Mouse (Mus musculus) lung, adult 2 months (tissue): Measurements from ENCODE around the gene Vmn2r85. TPM values are rescaled to one million over a fixed set of nuclear protein-coding genes. Genes with fewer than 3 reads are reported as not detected.
"Not testable (repeated sequence)": the region's sequence is repeated elsewhere in the genome, so short reads cannot be mapped to it uniquely, and the experiment has no call there.

Experiments
- DNase-seq: peaks from one replicate; pipeline ENCODE4 v3.0.0; 2022
- H3K4me1 ChIP-seq: fragments of 200-500 bp; 2 replicates; pipeline ENCODE4 v1.6.1; 2011; ENCODE audit warnings: low read length; ENCODE audit not compliant: control insufficient read depth, insufficient read depth
- H3K4me3 ChIP-seq: fragments of 200-500 bp; replicated peaks from 2 replicates; pipeline ENCODE3; 2011; ENCODE audit warnings: low read depth, mild to moderate bottlenecking, control low read depth, low read length; ENCODE audit errors: extremely low read depth
- CTCF ChIP-seq: fragments of 200-500 bp; IDR thresholded peaks from 2 replicates; pipeline ENCODE4 v1.5.1; 2011; ENCODE audit warnings: mild to moderate bottlenecking, low read length, control low read depth; ENCODE audit not compliant: insufficient read depth
- POLR2A ChIP-seq: fragments of 200-500 bp; IDR thresholded peaks from 2 replicates; pipeline ENCODE4 v1.6.1; 2011; ENCODE audit warnings: low read depth, mild to moderate bottlenecking, control low read depth, low read length, borderline replicate concordance; ENCODE audit errors: extremely low read depth
- WGBS: fragments of 180-500 bp; shearing (Covaris S2); methylation state at CpG from one replicate; pipeline ENCODE4 v1.1.7; 2018; 5-methylcytosine and 5-hydroxymethylcytosine counted together
- polyA plus RNA-seq: library from polyadenylated mRNA; depleted of rRNA; stranded (reverse); fragments of >200 nt; gene quantifications from 2 replicates; pipeline ENCODE4 v1.2.3, GENCODE M21; 2012; rRNA removed

Vmn2r85 gene
- not detected in 2 replicates for polyA plus RNA-seq

- H3K4me1 ChIP-seq, DNase-seq, H3K4me3 ChIP-seq: not testable (repeated sequence)
These were observed at the start of gene Vmn2r85 for GRCm38 (mm10) chr10:130429603-130430002. Gene Vmn2r85, minus strand, starts transcription at chr10:130429703.

- WGBS, result 3% methylated on average over 36 of the region's 36 CpGs
- TF ChIP-seq POLR2A (no peak), CTCF (no peak)
- no peak for DNase-seq
- Histone ChIP-seq H3K4me3 (no peak overlapping the region), H3K4me1 (no peaks in the 10 kb centered on the region)
These were observed 40.8 kb upstream of the Vmn2r85 start for GRCm38 (mm10) chr10:130470311-130470760.

GRCm38 (mm10) chr10:130455950-130456349 lies 26.4 kb upstream of the Vmn2r85 start, which contains the start of gene Vmn2r86:
Gene Vmn2r86, minus strand, starts transcription at chr10:130456050.
- H3K4me3 ChIP-seq, DNase-seq: not testable (repeated sequence)
- 94% methylated on average over 1 of the region's 1 CpGs for WGBS

GRCm38 (mm10) chr10:130444776-130445175 lies 15.3 kb upstream of the Vmn2r85 start:
- H3K4me1 ChIP-seq, result no peaks in the 10 kb centered on the region
- WGBS, result 86% methylated on average over 21 of the region's 21 CpGs
- TF ChIP-seq CTCF, result no peak
- TF ChIP-seq POLR2A, result no peak
- no peak for DNase-seq
- H3K4me3 ChIP-seq, result no peak overlapping the region

More at GRCm38 (mm10) chr10:130455950-130456349, 26.4 kb upstream of the Vmn2r85 start, which contains the start of gene Vmn2r86:
- not testable (repeated sequence) for H3K4me1 ChIP-seq

DNA sequence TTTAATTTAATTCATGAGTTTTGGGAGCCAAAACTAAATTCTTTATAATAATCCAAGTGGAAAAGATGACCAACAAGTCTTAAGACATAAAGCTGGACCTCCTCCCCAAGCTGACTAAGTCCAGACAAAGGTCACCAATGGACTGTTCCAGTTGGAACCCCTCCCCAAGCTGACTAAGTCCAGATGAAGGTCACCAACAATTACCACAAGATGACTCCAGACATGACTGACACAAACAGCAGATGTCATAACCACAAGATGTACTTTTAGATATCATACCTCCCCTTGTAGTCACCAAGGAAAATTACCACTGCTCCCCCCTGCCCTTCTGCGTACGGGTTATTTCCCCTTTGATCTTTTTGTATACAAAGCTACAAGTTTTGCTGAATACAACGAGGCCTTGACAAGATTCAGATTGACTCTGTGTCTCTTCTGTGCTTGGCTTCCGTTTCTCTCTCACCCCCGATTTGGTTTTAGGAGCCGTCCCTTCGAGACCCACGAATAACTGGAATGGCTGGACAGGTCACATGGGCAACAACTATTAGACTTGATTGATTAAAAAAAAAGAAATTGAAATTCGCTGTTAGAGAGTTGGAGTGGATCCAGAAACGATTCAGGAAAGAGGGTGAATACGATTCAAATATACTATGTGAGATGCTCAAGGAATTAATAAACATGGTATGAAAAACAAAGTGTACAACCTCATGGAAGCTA lies 4.8 kb upstream of the Vmn2r85 start:
- H3K4me3 ChIP-seq, DNase-seq, H3K4me1 ChIP-seq: not testable (repeated sequence)
- 72% methylated on average over 11 of the region's 11 CpGs for WGBS

DNA sequence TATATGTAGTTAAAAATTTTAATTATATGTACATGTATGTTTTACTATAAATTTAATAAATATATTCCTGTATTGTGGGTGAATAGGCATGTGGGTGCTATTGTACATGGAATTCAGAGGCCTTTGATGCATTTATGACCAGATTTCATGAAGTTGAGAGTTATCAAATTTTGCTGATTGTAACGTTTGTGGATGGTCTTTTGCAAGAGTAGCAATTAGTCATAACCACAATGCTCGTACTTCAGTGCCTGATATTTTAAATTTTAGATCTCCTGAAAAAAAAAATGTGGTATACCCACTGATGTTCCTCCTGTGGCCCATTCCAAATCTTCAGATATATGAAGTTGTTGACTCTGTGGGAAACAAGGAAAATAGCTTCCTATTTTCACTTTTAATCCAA lies 7.1 kb downstream of the Vmn2r85 start:
- 44% methylated on average over 2 of the region's 2 CpGs for WGBS
- not testable (repeated sequence) for H3K4me3 ChIP-seq, DNase-seq, H3K4me1 ChIP-seq

- Histone ChIP-seq H3K4me3 (no peak overlapping the region), H3K4me1 (no peaks in the 10 kb centered on the region)
- TF ChIP-seq CTCF, result no peak
- no peak for TF ChIP-seq POLR2A
- WGBS, result 69% methylated on average over 3 of the region's 3 CpGs
- no peak for DNase-seq
These were observed 9.1 kb downstream of the Vmn2r85 start for GRCm38 (mm10) chr10:130420401-130420800.

DNA sequence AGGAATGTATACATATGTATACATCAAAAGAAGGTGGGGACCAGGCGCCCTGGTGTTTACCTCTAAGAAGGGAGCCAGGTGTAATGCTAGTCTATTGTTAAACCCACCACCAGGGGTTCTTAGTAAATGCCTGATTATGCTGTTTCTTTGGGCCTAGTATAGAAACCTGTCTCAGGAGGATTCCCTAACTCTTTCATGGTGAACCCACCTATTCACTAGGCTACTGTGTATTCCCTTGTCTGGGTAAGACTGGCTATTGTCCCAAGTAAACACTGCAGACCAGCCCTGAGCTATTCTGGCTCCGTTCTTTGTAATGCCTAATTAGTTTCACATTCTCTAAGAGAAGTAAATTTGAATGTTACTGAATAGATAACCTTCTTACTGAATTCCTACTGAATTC lies 9.5 kb downstream of the Vmn2r85 start:
- not testable (repeated sequence) for DNase-seq, H3K4me3 ChIP-seq, H3K4me1 ChIP-seq
- WGBS, result 45% methylated on average over 2 of the region's 2 CpGs

DNA sequence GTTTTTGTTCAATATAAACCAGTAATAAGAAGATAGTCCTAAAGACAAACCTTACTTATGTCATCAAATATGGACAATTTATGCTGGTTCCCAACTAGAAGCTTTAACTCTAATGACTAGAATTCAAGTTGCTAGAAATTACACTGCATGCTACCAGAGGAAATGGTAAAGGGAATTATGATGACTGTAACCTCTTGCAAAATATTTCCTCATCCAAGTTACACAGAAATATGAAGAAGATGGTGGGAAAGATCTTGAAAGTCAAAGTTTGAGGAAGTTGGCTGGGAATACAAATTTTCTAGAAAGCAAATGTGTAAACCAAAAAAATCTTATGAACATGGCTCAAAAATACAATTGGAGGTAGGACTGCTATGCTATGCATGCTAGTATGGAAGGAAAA lies 13.2 kb downstream of the Vmn2r85 start:
- not testable (repeated sequence) for DNase-seq, H3K4me1 ChIP-seq, H3K4me3 ChIP-seq

GRCm38 (mm10) chr10:130412167-130412698 lies 17.3 kb downstream of the Vmn2r85 start:
- 57% methylated on average over 29 of the region's 35 CpGs for WGBS
- not testable (repeated sequence) for H3K4me1 ChIP-seq, DNase-seq, H3K4me3 ChIP-seq

GRCm38 (mm10) chr10:130394232-130394631 lies 35.3 kb downstream of the Vmn2r85 start, which contains the start of gene Vmn2r84:
Gene Vmn2r84, minus strand, starts transcription at chr10:130394332.
- no peak for DNase-seq
- Histone ChIP-seq H3K4me1 (no peaks in the 10 kb centered on the region), H3K4me3 (no peak within 1 kb of the TSS)
- no peak for TF ChIP-seq CTCF
- TF ChIP-seq POLR2A, result no peak
